Mouse (Mus musculus) embryonic facial prominence, embryonic 10.5 days (tissue): ENCODE data around the gene Elovl5. TPM values are rescaled to one million over a fixed set of nuclear protein-coding genes. Genes with fewer than 3 reads are reported as not detected.

ENCODE experiments used
- DNase-seq: peaks from one replicate; pipeline ENCODE4 v3.0.0-alpha.2; 2017; ENCODE audit warnings: low spot score
- H3K27ac ChIP-seq: fragments of 300-500 bp; sonication (generic); replicated peaks from 2 replicates; pipeline ENCODE4 v1.5.1; 2016; ENCODE audit warnings: mild to moderate bottlenecking
- H3K27me3 ChIP-seq: fragments of 300-500 bp; sonication (generic); replicated peaks from 2 replicates; pipeline ENCODE4 v1.6.1; 2016; ENCODE audit warnings: low read depth, mild to moderate bottlenecking; ENCODE audit not compliant: poor library complexity, severe bottlenecking
- H3K36me3 ChIP-seq: fragments of 300-500 bp; sonication (generic); replicated peaks from 2 replicates; pipeline ENCODE4 v1.6.1; 2016; ENCODE audit warnings: mild to moderate bottlenecking, moderate library complexity
- H3K4me1 ChIP-seq: fragments of 300-500 bp; sonication (generic); 2 replicates; pipeline ENCODE4 v1.6.1; 2016
- H3K4me3 ChIP-seq: fragments of 300-500 bp; sonication (generic); 2 replicates; pipeline ENCODE4 v1.5.1; 2016; ENCODE audit warnings: mild to moderate bottlenecking, moderate library complexity
- H3K9me3 ChIP-seq: fragments of 300-500 bp; sonication (generic); 2 replicates; pipeline ENCODE4 v1.6.1; 2016; ENCODE audit warnings: mild to moderate bottlenecking
- WGBS: fragments of 180-500 bp; shearing (Covaris S2); methylation state at CpG from one replicate; pipeline ENCODE4 v1.1.7; 2016; 5-methylcytosine and 5-hydroxymethylcytosine counted together
- polyA plus RNA-seq: library from polyadenylated mRNA; unstranded; fragments of >200 nt; fragmentation: Nextera tagmentation; extraction: Ambion mirVana; gene quantifications from 2 replicates; pipeline ENCODE4 v1.2.1, GENCODE M21; 2016

The Elovl5 gene
- polyA plus RNA-seq, 1 experiment from 2014 or later: 90.4 TPM

DNA sequence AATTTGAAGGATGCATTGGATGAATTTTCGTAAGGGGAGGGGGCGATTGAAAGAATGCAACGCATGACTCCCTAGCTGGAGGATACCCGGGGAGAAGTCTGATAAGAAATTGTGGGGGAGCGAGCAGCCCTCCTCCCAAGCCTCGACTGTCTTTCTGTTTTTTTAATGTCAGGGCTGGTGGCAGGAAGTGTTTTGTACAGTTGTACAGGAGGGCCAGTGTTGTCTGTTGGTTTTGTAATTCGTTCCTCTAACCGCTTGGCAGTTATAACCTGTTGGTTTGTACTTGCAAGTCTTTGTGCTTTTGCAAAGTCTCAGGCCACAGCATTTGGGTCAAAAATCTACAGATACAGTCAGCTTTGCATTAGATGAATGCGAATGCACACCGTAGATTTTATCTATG is 1.0 kb downstream of the Elovl5 start:
- peak overlapping the region; percentile 95 for H3K27ac ChIP-seq
- 29% methylated on average over 10 of the region's 10 CpGs for WGBS

DNA sequence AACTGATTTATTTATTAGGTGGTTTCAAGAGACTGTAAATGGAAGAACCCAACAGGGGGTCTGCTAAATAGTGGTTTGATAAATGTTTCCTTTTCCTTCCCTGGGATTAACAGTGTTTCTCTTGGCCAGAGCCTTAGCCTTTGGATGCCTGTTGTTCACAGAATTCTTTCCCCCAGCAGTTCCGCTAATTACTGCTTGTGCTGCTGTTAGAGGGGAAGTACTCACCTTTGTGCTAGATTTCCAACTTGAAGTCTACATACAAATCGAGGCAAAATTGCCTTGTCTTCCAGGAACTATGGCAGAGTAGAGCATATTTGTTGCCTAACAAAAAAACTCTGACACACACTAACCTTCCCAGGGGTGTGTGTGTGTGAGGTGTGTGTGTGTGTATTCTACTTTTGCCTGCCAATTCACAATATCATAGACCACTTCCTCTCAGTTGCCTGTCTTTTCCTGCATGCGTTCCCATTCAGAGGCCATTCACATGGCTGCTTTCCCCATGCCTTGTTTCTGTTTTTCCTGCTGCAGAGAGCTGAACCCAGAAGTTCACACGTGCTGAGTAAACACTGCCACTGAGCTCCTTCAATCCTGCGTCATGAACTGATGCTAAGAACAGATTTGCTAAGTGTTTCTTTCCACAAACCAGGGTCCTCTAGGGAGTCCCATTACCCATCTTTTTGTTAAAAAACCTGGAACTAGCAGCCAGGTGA is 2.0 kb downstream of the Elovl5 start:
- peak overlapping the region; percentile 98 for H3K4me3 ChIP-seq
- H3K9me3 ChIP-seq: no peaks in the 10 kb centered on the region
- no peak overlapping the region for H3K27ac ChIP-seq
- H3K27me3 ChIP-seq: no peaks in the 10 kb centered on the region
- peaks cover 53% of the 10 kb centered on the region for H3K4me1 ChIP-seq
- WGBS: 76% methylated on average over 5 of the region's 5 CpGs
- peaks cover 13% of the 10 kb centered on the region for H3K36me3 ChIP-seq
- no peak for DNase-seq

More for the DNA sequence above, 1.0 kb downstream of the Elovl5 start:
- Histone ChIP-seq H3K27me3 (no peaks in the 10 kb centered on the region), H3K4me1 (peaks cover 44% of the 10 kb centered on the region), H3K36me3 (peaks cover 10% of the 10 kb centered on the region), H3K4me3 (peak overlapping the region; percentile 98), H3K9me3 (no peaks in the 10 kb centered on the region)
- no peak for DNase-seq

DNA sequence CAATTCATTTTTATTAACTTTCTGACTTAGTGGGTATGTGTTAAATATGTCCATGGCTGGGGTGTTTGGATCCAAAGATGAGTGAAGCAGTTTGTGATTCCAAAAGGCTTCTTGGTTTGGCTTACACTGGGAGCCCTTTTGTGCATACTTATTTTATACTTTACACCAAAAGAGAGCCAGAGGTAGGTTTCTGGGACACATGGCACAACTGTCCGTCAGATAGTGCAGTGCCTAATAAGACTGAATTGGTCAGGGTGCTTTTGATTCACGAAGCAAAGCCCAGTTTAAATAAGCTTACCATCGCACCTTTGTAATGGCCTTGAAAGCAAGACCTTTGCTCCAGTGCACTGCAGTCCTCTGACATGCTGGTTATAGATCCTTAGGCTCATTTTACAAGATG is 3.3 kb downstream of the Elovl5 start:
- peaks cover 61% of the 10 kb centered on the region for H3K4me1 ChIP-seq
- no peak overlapping the region for H3K4me3 ChIP-seq
- peaks cover 13% of the 10 kb centered on the region for H3K36me3 ChIP-seq
- DNase-seq: no peak
- no peak overlapping the region for H3K27ac ChIP-seq
- WGBS: 77% methylated on average over 3 of the region's 3 CpGs
- no peaks in the 10 kb centered on the region for H3K9me3 ChIP-seq
- H3K27me3 ChIP-seq: no peaks in the 10 kb centered on the region

DNA sequence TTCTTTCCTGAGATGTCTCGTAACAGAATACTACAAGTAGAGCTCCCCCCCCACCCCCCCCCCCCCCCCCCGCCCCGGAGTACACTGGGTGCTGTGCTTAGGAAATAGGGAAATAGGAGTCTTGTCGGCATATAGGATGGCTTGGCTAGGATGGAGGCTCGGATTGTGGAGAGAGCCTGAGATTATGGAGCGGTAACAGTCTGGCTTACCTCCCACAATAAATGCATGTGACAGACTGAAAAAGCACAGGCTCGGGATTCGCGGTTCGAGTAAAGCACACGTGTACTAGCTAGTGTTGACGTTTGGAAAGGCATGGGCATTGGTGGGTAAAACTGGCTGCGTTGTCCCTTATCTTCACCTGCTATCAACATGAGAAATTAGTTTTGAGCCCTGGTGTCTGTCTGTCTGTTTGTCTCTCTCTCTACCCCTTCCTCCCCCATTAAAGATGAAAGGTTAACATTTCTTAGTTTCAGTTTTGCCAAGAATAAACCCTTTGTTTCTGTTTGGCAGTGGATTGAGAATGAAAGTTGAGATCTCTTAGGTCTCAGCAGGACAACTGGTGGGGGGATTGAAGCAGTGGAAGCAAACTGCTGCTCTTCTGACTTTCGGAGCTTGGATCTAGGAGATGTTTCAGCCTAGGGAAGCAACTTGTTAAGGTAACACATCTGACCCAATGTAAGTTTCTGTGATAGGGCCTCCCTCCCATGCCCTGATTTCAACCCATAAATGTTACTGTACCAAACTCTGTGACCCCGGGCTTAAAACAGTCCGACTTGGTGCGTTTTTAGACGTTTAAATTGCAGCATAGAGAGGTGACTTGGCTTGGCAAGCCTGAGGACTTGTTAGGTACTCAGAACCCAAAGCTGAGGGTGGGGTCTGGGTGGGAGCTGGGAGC is 4.4 kb downstream of the Elovl5 start:
- no peaks in the 10 kb centered on the region for H3K9me3 ChIP-seq
- 80% methylated on average over 17 of the region's 18 CpGs for WGBS
- DNase-seq: no peak
- H3K27ac ChIP-seq: no peak overlapping the region
- peaks cover 70% of the 10 kb centered on the region for H3K4me1 ChIP-seq
- peaks cover 16% of the 10 kb centered on the region for H3K36me3 ChIP-seq
- H3K27me3 ChIP-seq: no peaks in the 10 kb centered on the region
- no peak overlapping the region for H3K4me3 ChIP-seq

DNA sequence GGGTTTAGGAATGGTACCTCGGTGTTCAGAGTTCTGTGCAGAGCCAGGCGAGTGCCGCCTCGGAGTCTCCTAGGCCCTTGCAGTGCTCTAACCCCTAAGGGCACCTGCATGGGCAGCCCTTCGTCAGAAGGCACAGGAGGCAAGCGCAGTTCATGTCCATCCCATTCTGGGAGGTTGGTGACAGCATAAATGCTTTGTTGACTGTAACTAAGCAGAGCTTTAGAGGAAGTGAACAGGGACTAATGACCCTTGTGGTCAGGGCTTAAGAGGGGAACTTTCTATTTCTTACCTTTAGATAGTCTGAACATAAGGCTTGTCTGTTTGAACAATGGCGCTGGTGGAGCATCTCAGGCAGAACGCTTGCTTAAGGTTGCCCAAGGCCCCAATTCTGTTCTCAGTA is 6.6 kb downstream of the Elovl5 start:
- H3K4me1 ChIP-seq: peaks cover 82% of the 10 kb centered on the region
- H3K4me3 ChIP-seq: no peak overlapping the region
- 82% methylated on average over 8 of the region's 8 CpGs for WGBS
- H3K27me3 ChIP-seq: no peaks in the 10 kb centered on the region
- peaks cover 20% of the 10 kb centered on the region for H3K36me3 ChIP-seq
- no peaks in the 10 kb centered on the region for H3K9me3 ChIP-seq
- no peak overlapping the region; the same call in 1 of the 2 replicates for H3K27ac ChIP-seq
- no peak for DNase-seq

DNA sequence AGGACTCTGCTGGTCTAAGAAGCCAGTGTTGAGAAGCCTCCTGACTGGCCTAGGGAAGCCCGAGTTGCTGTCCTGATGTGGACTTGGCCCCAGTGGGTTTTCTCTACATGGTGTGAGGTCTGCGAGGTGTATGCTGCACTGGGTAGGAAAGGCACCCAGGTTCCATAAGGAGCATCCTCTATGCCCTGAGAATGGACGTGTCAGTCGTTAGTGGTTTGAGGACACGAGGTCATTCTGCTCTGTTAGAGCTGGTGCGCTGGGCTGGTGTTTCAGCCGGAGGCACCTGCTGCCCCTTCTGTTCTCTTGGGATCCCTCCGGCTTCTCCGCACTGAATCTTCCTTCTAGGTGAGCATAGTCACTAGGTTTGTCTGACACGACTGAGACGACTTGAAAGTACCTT is 7.0 kb downstream of the Elovl5 start:
- Histone ChIP-seq H3K9me3 (no peaks in the 10 kb centered on the region), H3K4me1 (peaks cover 80% of the 10 kb centered on the region), H3K36me3 (peaks cover 19% of the 10 kb centered on the region), H3K4me3 (no peak overlapping the region), H3K27me3 (no peaks in the 10 kb centered on the region), H3K27ac (no peak overlapping the region; the same call in 1 of the 2 replicates)
- WGBS: 78% methylated on average over 11 of the region's 11 CpGs
- no peak for DNase-seq

DNA sequence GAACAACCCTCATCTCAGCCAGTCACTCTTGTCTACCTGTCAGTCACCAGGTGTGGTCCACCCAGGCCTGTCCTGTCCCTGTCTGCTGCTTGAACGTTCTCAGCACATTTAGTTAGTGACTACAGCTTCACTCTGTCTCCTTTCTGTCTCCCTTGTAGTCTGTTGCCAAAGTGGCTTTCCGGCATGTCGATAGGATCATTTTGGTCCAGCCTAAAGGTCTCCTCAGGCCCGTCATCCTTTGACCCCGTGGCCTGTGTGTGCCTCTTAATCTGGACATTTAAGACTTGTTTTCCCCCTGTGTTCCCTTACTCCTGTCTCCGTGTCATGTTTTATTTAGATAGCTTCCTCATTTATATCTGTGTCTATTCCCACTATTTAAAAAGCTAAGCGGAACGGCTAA is 9.0 kb downstream of the Elovl5 start:
- Histone ChIP-seq H3K27ac (no peak overlapping the region), H3K4me1 (peaks cover 80% of the 10 kb centered on the region), H3K9me3 (no peaks in the 10 kb centered on the region), H3K4me3 (no peak overlapping the region), H3K36me3 (peaks cover 14% of the 10 kb centered on the region), H3K27me3 (no peaks in the 10 kb centered on the region)
- DNase-seq: no peak
- WGBS: 87% methylated on average over 8 of the region's 8 CpGs

DNA sequence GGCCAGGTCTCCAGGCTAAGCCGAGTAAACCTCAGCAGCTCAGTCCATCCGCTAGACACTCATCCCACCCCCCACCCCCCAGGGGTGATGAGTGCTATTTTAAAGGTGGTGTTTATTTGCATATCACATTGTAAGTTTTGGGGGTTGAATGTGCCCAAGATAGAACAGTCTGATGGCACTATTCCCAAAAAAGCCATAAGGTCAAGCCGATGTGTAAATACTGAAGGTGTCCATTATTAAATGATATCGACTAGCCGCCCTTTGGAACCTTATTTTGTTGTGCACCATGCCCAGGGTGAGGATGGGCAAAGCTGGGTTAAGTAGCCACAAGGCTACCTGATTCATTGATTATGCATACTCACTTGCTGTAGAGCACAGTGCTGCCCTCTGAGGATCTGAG is 9.7 kb downstream of the Elovl5 start:
- peaks cover 82% of the 10 kb centered on the region for H3K4me1 ChIP-seq
- no peaks in the 10 kb centered on the region for H3K27me3 ChIP-seq
- H3K4me3 ChIP-seq: no peak overlapping the region
- 87% methylated on average over 5 of the region's 5 CpGs for WGBS
- no peaks in the 10 kb centered on the region for H3K9me3 ChIP-seq
- no peak for DNase-seq
- H3K27ac ChIP-seq: no peak overlapping the region
- H3K36me3 ChIP-seq: peaks cover 14% of the 10 kb centered on the region

DNA sequence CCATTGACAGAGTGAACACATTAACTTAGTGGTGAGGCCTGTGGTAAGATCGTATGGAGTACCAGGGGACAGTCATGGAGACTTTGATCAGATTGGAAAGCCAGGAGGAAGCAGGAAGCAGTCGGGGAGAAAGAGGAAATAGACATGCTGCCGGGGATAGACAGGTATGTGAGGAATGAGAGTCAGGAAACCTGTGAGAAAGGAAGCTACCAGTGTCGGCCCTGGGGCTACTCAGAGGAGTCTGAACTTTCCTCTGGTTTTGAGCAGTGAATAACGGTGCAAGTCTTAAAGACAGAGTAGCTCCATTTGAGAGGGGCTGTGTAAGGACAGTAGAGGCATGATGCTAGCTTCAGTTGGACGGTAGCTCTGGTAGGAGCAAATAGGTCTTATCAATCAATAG is 10.3 kb downstream of the Elovl5 start:
- Histone ChIP-seq H3K36me3 (peaks cover 9% of the 10 kb centered on the region), H3K4me3 (no peak overlapping the region), H3K27ac (no peak overlapping the region), H3K9me3 (no peaks in the 10 kb centered on the region), H3K27me3 (no peaks in the 10 kb centered on the region), H3K4me1 (peaks cover 79% of the 10 kb centered on the region)
- no peak for DNase-seq
- WGBS: 41% methylated on average over 6 of the region's 6 CpGs

DNA sequence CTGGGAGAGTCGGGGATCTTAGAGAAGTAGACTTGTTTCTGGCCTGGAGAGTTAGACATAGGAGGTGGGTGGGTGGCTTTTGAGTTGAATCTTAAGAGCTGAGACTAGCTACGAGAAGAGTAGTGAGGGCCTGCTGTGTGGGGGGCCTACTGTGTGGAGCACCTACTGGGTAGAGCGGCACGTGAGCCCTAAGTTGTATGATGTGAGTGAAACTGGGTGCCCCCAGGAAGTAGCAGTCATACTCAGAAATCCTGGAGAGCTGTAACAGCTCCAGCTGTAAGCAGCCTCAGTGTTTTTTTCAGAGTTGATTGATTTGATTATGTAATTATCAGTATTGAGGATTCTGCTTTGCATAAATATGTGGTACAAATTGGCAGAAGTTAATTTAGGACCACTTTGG is 11.6 kb downstream of the Elovl5 start:
- Histone ChIP-seq H3K4me3 (no peak overlapping the region), H3K27ac (peak overlapping the region; percentile 1; the same call in 1 of the 2 replicates), H3K36me3 (peaks cover 7% of the 10 kb centered on the region), H3K4me1 (peaks cover 72% of the 10 kb centered on the region), H3K9me3 (no peaks in the 10 kb centered on the region), H3K27me3 (no peaks in the 10 kb centered on the region)
- DNase-seq: no peak
- 87% methylated on average over 4 of the region's 4 CpGs for WGBS

DNA sequence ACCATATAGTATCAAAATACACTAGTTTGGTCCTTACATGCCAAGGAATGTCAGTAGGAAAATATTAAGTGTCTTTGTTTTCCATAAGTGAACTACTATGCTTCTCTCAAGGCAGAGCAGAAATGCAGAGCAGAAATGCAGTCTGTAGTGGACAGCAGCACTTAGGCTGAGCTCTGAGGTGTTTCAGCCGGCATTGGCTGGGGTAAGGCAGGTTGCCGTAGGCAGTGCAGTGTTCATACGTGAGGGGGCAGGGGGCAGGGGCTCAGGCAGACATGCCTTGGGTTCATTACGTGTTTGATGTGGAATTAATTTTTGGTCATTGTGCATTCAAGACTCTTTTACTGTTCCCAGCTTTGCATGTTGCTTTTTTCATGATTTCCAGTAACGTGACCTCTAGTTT is 12.1 kb downstream of the Elovl5 start:
- Histone ChIP-seq H3K36me3 (peaks cover 7% of the 10 kb centered on the region), H3K4me1 (peaks cover 67% of the 10 kb centered on the region), H3K27ac (no peak overlapping the region), H3K4me3 (no peak overlapping the region), H3K27me3 (no peaks in the 10 kb centered on the region), H3K9me3 (no peaks in the 10 kb centered on the region)
- WGBS: 84% methylated on average over 5 of the region's 5 CpGs
- DNase-seq: no peak

DNA sequence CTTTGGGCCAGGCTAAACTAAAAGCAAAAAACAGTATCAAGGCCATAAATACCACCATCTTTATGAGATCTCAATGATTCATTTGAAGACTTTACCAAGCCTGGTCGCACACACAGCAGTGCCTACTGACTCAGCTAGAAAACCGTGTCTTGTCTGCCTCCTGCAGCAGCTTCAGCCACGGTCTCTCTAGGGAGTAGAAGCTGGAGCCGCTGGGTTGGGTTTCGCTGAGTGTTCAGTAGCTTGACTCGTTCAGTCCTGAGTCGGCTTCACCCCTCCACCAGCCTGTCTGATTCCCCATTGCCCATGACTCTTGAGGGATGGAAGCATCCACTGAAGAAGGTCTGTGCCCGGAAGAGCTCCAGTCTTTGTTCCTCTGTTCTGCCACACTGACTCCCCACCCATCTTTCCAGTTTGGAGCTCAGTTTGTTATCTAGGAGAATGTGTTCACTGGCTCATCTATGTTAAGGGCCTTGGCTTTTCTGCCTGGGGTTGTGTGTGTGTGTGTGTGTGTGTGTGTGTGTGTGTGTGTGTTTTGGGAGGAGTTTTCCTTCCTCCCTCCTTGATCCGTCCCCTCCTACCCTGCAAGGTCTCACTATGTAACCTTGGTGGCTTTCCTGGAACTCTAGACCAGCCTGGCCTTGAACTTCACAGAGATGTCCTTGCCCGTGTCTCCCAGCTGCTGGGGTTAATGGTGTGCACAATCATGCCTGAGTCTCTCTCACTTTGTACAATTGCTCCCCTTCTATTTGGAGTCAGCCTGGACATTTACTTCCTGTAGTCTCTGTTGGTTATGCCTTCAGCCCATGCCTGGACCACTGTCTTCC is 13.1 kb downstream of the Elovl5 start:
- no peaks in the 10 kb centered on the region for H3K27me3 ChIP-seq
- 64% methylated on average over 10 of the region's 10 CpGs for WGBS
- 0 out of 2 replicates have a peak overlapping the region, but pooled peaks have one; percentile 35 for H3K27ac ChIP-seq
- H3K4me1 ChIP-seq: peaks cover 61% of the 10 kb centered on the region
- DNase-seq: no peak
- H3K36me3 ChIP-seq: peaks cover 7% of the 10 kb centered on the region
- no peaks in the 10 kb centered on the region for H3K9me3 ChIP-seq
- no peak overlapping the region for H3K4me3 ChIP-seq
